Mouse (Mus musculus): ENCODE measurements at regions not wholly inside any gene's neighbourhood (a gene's known extent, or its start where the extent isn't known, plus 50 kb on each side); places are given as distances from the start of the nearest gene placed in this dataset.

DNA sequence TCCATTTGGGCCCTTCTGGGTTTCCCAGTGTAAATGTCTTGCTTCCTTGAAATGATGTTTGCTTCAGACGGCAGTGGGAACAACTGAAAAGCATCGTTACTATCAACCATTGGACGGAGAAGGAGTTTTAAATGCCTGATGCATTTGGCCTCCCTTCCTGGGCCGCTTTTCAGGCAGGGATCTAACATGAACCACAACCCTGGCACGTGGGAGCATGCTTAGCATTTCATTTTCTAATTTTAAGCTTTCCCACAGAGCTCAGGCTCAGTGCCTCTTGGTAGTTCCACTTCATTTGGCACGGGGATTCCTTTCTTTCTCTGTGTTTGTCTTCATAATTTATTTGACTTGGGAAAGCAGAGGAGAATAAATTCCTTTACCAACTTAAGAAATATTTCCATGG lies 406.6 kb upstream of the Nbea start:
- H3K4me2 ChIP-seq, result no peak overlapping the region
- no peak for ATAC-seq (ENCODE audit: insufficient read depth, low FRiP score, low read depth)
- H3K36me3 ChIP-seq, result no peaks in the 10 kb centered on the region
- no peak overlapping the region for H3K4me3 ChIP-seq (replicated peaks)
- no peak overlapping the region for H3K9ac ChIP-seq
- 67% methylated on average over 6 of the region's 6 CpGs for WGBS
- H3K27me3 ChIP-seq (replicated peaks), result no peaks in the 10 kb centered on the region
- no peak overlapping the region for H3K27ac ChIP-seq
- no peaks in the 10 kb centered on the region for H3K9me3 ChIP-seq
- H3K4me1 ChIP-seq, result no peaks in the 10 kb centered on the region

DNA sequence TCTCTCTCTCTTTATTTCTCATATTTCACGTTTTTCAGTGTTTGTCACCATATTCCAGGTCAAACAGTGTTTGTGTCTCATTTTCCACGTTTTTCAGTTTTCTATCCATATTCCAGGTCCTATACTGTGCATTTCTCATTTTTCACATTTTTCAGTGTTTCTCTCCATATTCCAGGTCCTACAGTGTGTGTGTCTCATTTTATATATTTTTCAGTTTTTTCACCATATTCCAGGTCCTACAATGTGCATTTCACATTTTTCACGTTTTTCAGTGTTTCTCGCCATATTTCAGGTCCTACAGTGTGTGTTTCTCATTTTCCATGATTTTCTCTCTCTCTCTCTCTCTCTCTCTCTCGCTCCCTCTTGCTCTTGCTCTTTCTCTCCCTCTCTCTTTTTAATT lies 391.9 kb upstream of the Nbea start:
- WGBS, result 54% methylated on average over 5 of the region's 5 CpGs
- Histone ChIP-seq H3K4me2 (no peak overlapping the region), H3K4me1 (no peaks in the 10 kb centered on the region), H3K9ac (no peak overlapping the region), H3K9me3 (no peaks in the 10 kb centered on the region), H3K4me3 (replicated peaks) (no peak overlapping the region), H3K27me3 (replicated peaks) (no peaks in the 10 kb centered on the region), H3K36me3 (no peaks in the 10 kb centered on the region), H3K27ac (no peak overlapping the region)
- ATAC-seq (ENCODE audit: insufficient read depth, low FRiP score, low read depth), result peak; percentile 50

DNA sequence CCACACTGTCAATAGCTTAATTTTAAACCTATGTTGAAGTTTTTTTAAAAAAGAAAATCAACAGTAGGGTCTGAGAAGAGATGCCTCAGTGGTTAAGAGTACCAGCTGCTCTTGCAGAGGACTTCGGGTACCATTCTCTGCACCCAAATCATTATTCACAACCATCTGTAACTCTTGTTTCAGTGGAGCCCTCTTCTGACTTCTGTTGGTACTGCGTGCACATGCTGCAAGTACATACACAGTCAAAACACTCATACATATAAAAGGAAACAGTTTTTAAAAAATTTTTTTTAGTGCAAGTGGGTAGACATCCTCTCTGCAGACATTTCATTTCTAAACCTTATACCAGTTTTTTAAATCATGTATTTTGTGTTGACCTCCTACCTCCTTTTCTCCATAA lies 352.7 kb upstream of the Nbea start:
- Histone ChIP-seq H3K4me3 (replicated peaks) (no peak overlapping the region), H3K27me3 (replicated peaks) (no peaks in the 10 kb centered on the region), H3K9me3 (no peaks in the 10 kb centered on the region), H3K4me1 (no peaks in the 10 kb centered on the region), H3K36me3 (no peaks in the 10 kb centered on the region), H3K9ac (no peak overlapping the region), H3K27ac (no peak overlapping the region), H3K4me2 (no peak overlapping the region)
- 73% methylated on average over 2 of the region's 2 CpGs for WGBS
- no peak for ATAC-seq (ENCODE audit: insufficient read depth, low FRiP score, low read depth)

DNA sequence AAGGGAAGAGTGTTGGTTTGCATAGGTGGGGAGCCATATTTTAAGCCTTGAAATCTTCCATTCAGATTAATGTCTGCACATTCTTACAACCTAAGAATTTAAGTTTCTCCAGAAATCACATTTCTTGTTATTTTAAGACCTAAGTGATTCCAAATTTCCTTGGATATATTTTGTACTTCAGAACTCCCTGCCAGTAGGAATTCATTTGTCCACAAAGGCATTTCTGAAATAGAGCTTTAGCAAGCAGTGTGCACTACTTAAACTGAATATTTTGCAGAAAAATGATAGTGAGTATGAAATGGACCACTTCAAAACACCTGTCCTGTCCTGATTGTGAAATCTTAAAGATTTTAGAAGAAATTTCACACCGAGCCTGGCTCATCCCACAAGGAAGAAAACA lies 320.9 kb upstream of the Nbea start:
- Histone ChIP-seq H3K27ac (no peak overlapping the region), H3K4me2 (no peak overlapping the region), H3K27me3 (replicated peaks) (no peaks in the 10 kb centered on the region), H3K4me1 (no peaks in the 10 kb centered on the region), H3K36me3 (no peaks in the 10 kb centered on the region), H3K4me3 (replicated peaks) (no peak overlapping the region), H3K9me3 (no peaks in the 10 kb centered on the region), H3K9ac (no peak overlapping the region)
- ATAC-seq (ENCODE audit: insufficient read depth, low FRiP score, low read depth), result no peak
- WGBS, result 73% methylated on average over 1 of the region's 1 CpGs

DNA sequence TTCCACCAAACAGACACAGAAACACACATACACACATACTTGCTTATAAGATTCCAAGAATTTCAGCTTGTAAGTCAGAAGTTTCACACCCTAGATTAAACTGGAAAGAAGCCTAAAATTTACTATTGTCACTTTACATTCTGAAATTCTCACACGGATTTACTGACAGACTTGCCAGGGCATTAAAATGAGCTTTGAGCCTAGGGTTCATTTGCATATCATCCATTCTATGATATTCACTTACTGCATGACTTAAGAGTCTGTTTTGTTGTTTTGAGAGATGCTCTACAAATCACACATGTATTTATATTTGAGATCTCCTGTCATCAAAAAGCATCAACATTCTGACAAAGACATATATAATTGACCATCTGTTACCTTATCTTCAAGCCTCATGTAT lies 315.8 kb upstream of the Nbea start:
- Histone ChIP-seq H3K9me3 (no peaks in the 10 kb centered on the region), H3K36me3 (no peaks in the 10 kb centered on the region), H3K4me2 (no peak overlapping the region), H3K9ac (no peak overlapping the region), H3K4me3 (replicated peaks) (no peak overlapping the region), H3K27me3 (replicated peaks) (no peaks in the 10 kb centered on the region), H3K27ac (no peak overlapping the region), H3K4me1 (no peaks in the 10 kb centered on the region)
- no peak for ATAC-seq (ENCODE audit: insufficient read depth, low FRiP score, low read depth)
- WGBS, result 52% methylated on average over 1 of the region's 1 CpGs

DNA sequence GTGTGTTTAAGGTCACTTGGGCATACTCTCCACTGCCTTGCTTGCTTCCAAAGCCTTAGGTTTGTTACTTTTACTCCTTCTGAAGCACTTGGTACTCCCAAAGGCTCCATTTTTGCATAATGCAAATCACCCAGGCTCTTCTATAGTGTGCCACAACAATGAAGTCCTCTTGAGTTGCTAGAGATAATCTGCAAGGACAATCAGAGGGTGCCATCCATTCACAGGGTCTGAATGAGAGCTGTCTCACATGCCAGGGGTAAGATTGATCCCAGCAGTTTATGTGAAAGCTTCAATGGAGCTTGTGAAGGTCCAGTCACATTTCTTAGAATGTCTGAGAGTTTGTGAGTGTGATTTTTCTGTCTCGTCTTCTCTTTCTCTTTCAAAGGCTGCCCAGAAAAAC lies 310.4 kb upstream of the Nbea start:
- 52% methylated on average over 1 of the region's 1 CpGs for WGBS
- H3K4me2 ChIP-seq, result no peak overlapping the region

DNA sequence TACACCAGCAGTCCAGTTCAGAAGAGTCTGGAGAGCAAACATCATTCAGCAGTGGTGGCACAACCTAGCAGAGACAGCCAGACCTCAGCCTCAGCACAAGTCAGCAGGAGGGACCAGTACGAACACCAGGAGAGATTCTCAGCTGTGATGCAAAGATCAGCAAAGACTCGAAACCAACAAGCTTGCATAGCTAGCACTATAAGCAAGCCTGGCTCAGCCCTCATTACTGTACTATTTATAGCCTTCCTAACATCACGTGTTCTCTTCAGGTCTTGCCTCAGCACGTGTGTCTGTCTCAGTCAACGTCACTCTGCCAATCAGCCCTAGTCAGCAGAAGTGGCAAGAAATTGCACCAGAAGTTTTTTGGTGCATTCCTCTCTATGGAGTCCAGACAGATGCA lies 305.7 kb upstream of the Nbea start:
- no peak overlapping the region for H3K9ac ChIP-seq
- no peaks in the 10 kb centered on the region for H3K4me1 ChIP-seq
- H3K36me3 ChIP-seq, result no peaks in the 10 kb centered on the region
- no peak overlapping the region for H3K4me2 ChIP-seq
- no peak for ATAC-seq (ENCODE audit: insufficient read depth, low FRiP score, low read depth)
- no peaks in the 10 kb centered on the region for H3K9me3 ChIP-seq
- H3K4me3 ChIP-seq (replicated peaks), result no peak overlapping the region
- H3K27ac ChIP-seq, result no peak overlapping the region
- WGBS, result 64% methylated on average over 5 of the region's 5 CpGs
- no peaks in the 10 kb centered on the region for H3K27me3 ChIP-seq (replicated peaks)

More for the DNA sequence above, 310.4 kb upstream of the Nbea start:
- no peak for ATAC-seq (ENCODE audit: insufficient read depth, low FRiP score, low read depth)
- Histone ChIP-seq H3K4me3 (replicated peaks) (no peak overlapping the region), H3K9me3 (no peaks in the 10 kb centered on the region), H3K36me3 (no peaks in the 10 kb centered on the region), H3K4me1 (no peaks in the 10 kb centered on the region), H3K27ac (no peak overlapping the region), H3K27me3 (replicated peaks) (no peaks in the 10 kb centered on the region), H3K9ac (no peak overlapping the region)

DNA sequence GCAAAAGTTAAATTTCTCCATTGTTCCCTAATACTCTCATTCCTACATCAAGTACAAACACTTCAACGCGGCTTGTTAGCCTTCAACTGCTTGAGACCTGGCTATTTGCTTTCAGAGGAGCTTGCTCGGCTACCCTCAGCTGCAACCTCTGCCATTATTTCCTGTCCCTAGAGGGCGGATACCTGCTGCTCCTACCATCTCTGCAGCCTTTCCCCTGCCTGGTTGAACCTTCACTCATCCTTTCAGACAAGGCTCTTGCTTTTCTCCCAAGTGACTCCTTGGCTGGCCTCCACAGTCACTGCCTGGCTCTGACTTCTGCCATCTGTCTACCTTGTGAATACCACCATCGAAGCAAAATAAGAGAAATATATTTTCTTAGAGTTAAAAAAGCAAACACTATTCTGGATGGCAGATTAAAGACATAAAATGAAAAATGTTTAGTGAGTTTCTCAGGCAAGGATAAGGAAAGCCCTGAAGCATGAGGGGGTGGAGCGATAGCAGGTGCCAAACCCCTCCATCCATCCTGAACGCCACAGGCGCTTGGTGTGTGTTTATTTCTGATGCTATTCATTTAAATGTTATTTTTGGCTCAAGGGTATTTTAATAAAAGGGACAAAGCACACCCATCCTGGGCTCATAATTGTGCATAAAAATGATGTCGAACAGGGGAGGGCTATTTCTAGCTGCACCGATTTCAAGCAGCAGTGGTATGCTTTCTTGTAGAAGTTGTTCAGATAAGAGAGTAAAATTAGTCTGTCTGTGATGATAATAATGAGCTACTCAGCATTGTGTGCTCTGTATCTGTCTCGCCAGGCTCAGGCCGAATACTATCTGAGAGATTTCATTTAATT lies 302.3 kb upstream of the Nbea start:
- H3K36me3 ChIP-seq, result no peaks in the 10 kb centered on the region
- H3K27me3 ChIP-seq (replicated peaks), result no peaks in the 10 kb centered on the region
- H3K9ac ChIP-seq, result no peak overlapping the region
- no peak overlapping the region for H3K27ac ChIP-seq
- no peak for ATAC-seq (ENCODE audit: insufficient read depth, low FRiP score, low read depth)
- WGBS, result 61% methylated on average over 12 of the region's 12 CpGs
- H3K4me1 ChIP-seq, result no peaks in the 10 kb centered on the region
- no peak overlapping the region for H3K4me2 ChIP-seq
- no peaks in the 10 kb centered on the region for H3K9me3 ChIP-seq
- H3K4me3 ChIP-seq (replicated peaks), result no peak overlapping the region

DNA sequence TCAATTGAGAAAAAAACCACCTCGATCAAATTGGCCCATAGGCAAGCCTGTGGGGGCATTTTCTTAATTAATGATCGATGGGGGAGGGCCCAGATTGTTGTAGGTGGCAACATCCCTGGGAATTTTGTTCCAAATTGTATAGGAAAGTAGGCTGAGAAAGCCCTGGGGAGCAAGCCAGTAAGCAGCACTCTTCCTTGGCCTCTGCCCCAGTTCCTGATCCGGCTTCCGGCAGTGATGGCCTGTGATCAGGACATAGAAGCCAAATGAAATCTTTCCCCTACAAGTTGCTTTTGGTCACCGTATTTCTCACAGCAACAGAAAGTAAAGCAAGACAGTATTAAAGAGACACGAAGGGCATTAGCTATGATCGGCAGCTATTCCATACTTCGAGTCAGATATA lies 300.6 kb upstream of the Nbea start:
- Histone ChIP-seq H3K4me1 (no peaks in the 10 kb centered on the region), H3K27ac (no peak overlapping the region), H3K36me3 (no peaks in the 10 kb centered on the region), H3K27me3 (replicated peaks) (no peaks in the 10 kb centered on the region), H3K4me2 (no peak overlapping the region), H3K9ac (no peak overlapping the region), H3K4me3 (replicated peaks) (no peak overlapping the region), H3K9me3 (no peaks in the 10 kb centered on the region)
- no peak for ATAC-seq (ENCODE audit: insufficient read depth, low FRiP score, low read depth)
- WGBS, result 92% methylated on average over 8 of the region's 8 CpGs

DNA sequence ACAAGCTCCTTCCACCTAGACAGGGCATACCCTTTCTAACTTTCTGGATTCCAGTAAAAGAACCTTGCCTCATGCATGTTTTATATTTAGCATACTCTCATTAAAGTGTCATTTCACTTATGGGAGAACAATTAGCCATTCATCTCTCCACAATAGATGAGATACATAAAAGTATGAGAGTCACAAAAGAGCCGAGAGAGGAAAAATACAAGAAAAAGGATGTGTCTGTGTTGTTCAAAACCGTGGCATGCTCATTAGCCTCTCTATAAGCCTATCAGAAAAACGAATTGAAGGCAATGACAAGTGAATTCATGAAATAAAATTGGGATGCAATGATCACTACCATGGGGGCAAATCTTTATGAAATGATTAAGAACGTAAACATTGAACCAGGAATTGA lies 299.9 kb upstream of the Nbea start:
- no peaks in the 10 kb centered on the region for H3K4me1 ChIP-seq
- H3K27ac ChIP-seq, result no peak overlapping the region
- no peak overlapping the region for H3K4me2 ChIP-seq
- 72% methylated on average over 4 of the region's 4 CpGs for WGBS
- no peak overlapping the region for H3K9ac ChIP-seq
- ATAC-seq (ENCODE audit: insufficient read depth, low FRiP score, low read depth), result no peak
- no peaks in the 10 kb centered on the region for H3K27me3 ChIP-seq (replicated peaks)
- H3K36me3 ChIP-seq, result no peaks in the 10 kb centered on the region
- H3K9me3 ChIP-seq, result no peaks in the 10 kb centered on the region
- no peak overlapping the region for H3K4me3 ChIP-seq (replicated peaks)

DNA sequence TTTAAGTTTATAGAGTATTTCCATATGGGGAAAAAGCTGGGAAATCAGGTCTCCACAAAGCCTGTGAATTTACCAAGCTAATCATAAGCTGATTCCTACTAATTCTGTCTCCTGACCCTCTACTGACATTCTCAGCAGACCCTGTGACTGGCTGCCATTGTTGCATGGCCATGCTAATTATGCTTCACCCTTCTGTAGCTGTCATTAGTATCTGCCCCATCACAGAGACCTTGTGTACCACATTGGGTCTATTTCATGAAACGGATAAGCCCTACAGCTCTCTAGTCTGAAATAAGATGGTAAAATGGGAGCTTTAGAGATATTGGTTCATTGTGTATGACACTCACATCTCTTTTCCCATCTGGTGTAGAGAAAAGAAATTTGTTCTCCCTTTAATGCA lies 296.0 kb upstream of the Nbea start:
- no peaks in the 10 kb centered on the region for H3K9me3 ChIP-seq
- no peak overlapping the region for H3K9ac ChIP-seq
- H3K4me2 ChIP-seq, result no peak overlapping the region
- ATAC-seq (ENCODE audit: insufficient read depth, low FRiP score, low read depth), result no peak
- H3K4me1 ChIP-seq, result no peaks in the 10 kb centered on the region
- H3K36me3 ChIP-seq, result no peaks in the 10 kb centered on the region
- no peak overlapping the region for H3K27ac ChIP-seq
- WGBS, result 90% methylated on average over 1 of the region's 1 CpGs
- no peaks in the 10 kb centered on the region for H3K27me3 ChIP-seq (replicated peaks)
- H3K4me3 ChIP-seq (replicated peaks), result no peak overlapping the region

DNA sequence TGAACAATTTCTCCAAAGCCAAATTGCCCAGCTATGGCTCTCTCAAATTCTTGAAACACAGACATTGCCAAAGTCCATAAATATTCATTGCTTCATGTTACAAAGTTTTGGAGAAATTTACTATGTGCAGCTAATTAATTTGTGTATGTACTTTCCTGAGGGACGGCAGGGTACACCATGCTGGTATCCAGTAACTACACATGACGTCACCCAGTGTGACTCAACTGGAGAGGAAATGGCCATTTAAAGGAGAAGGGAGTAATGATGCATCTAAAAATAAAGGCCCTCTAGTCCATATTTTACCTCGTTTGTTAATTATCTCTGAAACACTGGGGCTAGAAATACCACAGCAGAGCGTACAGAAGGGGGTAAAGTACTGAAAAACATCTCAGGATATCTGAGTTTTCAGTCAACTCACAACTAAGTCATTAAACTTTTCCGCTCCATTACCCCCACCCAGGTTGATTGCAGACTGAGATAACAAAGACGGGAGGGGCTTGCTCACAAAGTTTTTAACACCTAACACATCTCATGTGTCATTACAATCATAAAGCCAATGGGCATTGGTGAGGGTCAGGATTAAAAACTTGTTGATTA lies 295.1 kb upstream of the Nbea start:
- no peak overlapping the region for H3K4me2 ChIP-seq
- H3K9ac ChIP-seq, result no peak overlapping the region
- no peak overlapping the region for H3K27ac ChIP-seq
- H3K9me3 ChIP-seq, result no peaks in the 10 kb centered on the region
- no peaks in the 10 kb centered on the region for H3K27me3 ChIP-seq (replicated peaks)
- ATAC-seq (ENCODE audit: insufficient read depth, low FRiP score, low read depth), result no peak
- WGBS, result 79% methylated on average over 6 of the region's 6 CpGs
- no peaks in the 10 kb centered on the region for H3K36me3 ChIP-seq
- H3K4me3 ChIP-seq (replicated peaks), result no peak overlapping the region
- no peaks in the 10 kb centered on the region for H3K4me1 ChIP-seq

Measured in stomach, embryonic 15.5 days (tissue).